Mouse (Mus musculus): ENCODE measurements at regions not wholly inside any gene's neighbourhood (a gene's known extent, or its start where the extent isn't known, plus 50 kb on each side); places are given as distances from the start of the nearest gene placed in this dataset.
A peak's percentile ranks its signal among the peaks of the same experiment; 100 is the strongest.

GRCm38 (mm10) chr1:186236267-186237020, 119.3 kb upstream of the Lyplal1 start:
- no peak for DNase-seq (ENCODE audit: low read depth, low spot score)

GRCm38 (mm10) chr1:186234536-186234935, 117.4 kb upstream of the Lyplal1 start:
- no peak for DNase-seq (ENCODE audit: low read depth, low spot score)

- DNase-seq (ENCODE audit: low read depth, low spot score), result no peak
Observed at GRCm38 (mm10) chr1:186230476-186230875, 113.4 kb upstream of the Lyplal1 start.

GRCm38 (mm10) chr1:186229856-186230255, 112.7 kb upstream of the Lyplal1 start:
- no peak for DNase-seq (ENCODE audit: low read depth, low spot score)

GRCm38 (mm10) chr1:186228396-186228795, 111.3 kb upstream of the Lyplal1 start:
- no peak for DNase-seq (ENCODE audit: low read depth, low spot score)

- no peak for DNase-seq (ENCODE audit: low read depth, low spot score)
Observed at GRCm38 (mm10) chr1:186224231-186224630, 107.1 kb upstream of the Lyplal1 start.

- DNase-seq (ENCODE audit: low read depth, low spot score), result peak; percentile 74
Observed at GRCm38 (mm10) chr1:186223417-186223816, 106.3 kb upstream of the Lyplal1 start.

GRCm38 (mm10) chr1:186218995-186219394, 101.9 kb upstream of the Lyplal1 start:
- DNase-seq (ENCODE audit: low read depth, low spot score), result no peak

GRCm38 (mm10) chr1:186217198-186217597, 100.1 kb upstream of the Lyplal1 start:
- no peak for DNase-seq (ENCODE audit: low read depth, low spot score)

GRCm38 (mm10) chr1:186204151-186204550, 87.0 kb upstream of the Lyplal1 start:
- no peak for DNase-seq (ENCODE audit: low read depth, low spot score)

GRCm38 (mm10) chr1:186202536-186202935, 85.4 kb upstream of the Lyplal1 start:
- no peak for DNase-seq (ENCODE audit: low read depth, low spot score)

- no peak for DNase-seq (ENCODE audit: low read depth, low spot score)
Observed at GRCm38 (mm10) chr1:186198391-186198790, 81.3 kb upstream of the Lyplal1 start.

- no peak for DNase-seq (ENCODE audit: low read depth, low spot score)
Observed at GRCm38 (mm10) chr1:186197057-186197456, 79.9 kb upstream of the Lyplal1 start.

- DNase-seq (ENCODE audit: low read depth, low spot score), result peak; percentile 31
Observed at GRCm38 (mm10) chr1:186189390-186189789, 72.3 kb upstream of the Lyplal1 start.

GRCm38 (mm10) chr1:186187372-186187771, 70.3 kb upstream of the Lyplal1 start:
- DNase-seq (ENCODE audit: low read depth, low spot score), result no peak

GRCm38 (mm10) chr1:186183204-186183651, 66.1 kb upstream of the Lyplal1 start:
- DNase-seq (ENCODE audit: low read depth, low spot score), result no peak

- peak; percentile 83 for DNase-seq (ENCODE audit: low read depth, low spot score)
Observed at GRCm38 (mm10) chr1:186182498-186183203, 65.5 kb upstream of the Lyplal1 start.

GRCm38 (mm10) chr1:186177019-186177418, 59.9 kb upstream of the Lyplal1 start:
- no peak for DNase-seq (ENCODE audit: low read depth, low spot score)

- peak; percentile 39 for DNase-seq (ENCODE audit: low read depth, low spot score)
Observed at GRCm38 (mm10) chr1:186173472-186174014, 56.4 kb upstream of the Lyplal1 start.

GRCm38 (mm10) chr1:186171691-186172090, 54.6 kb upstream of the Lyplal1 start:
- no peak for DNase-seq (ENCODE audit: low read depth, low spot score)

All from mesoderm, embryonic 11.5 days (tissue).